Mouse (Mus musculus): ENCODE measurements around the gene Prkcg. TPM values are rescaled to one million over a fixed set of nuclear protein-coding genes. Genes with fewer than 3 reads are reported as not detected.
"Not testable (repeated sequence)": the region's sequence is repeated elsewhere in the genome, so short reads cannot be mapped to it uniquely, and the experiment has no call there.

Prkcg gene
- polyA plus RNA-seq (2017; shearing (Covaris generic)), result not detected

- ATAC-seq, result peak; percentile 56
Observed at GRCm38 (mm10) chr7:3288976-3289970, at the start of gene Prkcg, which contains the start of gene Myadm. Prkcg (plus strand) TSS chr7:3289179. Myadm (plus strand) TSS chr7:3289080.

- ATAC-seq, result no peak
Observed at GRCm38 (mm10) chr7:3239193-3239592, 49.8 kb upstream of the Prkcg start.

GRCm38 (mm10) chr7:3260701-3261100 lies 28.3 kb upstream of the Prkcg start:
- no peak for ATAC-seq

DNA sequence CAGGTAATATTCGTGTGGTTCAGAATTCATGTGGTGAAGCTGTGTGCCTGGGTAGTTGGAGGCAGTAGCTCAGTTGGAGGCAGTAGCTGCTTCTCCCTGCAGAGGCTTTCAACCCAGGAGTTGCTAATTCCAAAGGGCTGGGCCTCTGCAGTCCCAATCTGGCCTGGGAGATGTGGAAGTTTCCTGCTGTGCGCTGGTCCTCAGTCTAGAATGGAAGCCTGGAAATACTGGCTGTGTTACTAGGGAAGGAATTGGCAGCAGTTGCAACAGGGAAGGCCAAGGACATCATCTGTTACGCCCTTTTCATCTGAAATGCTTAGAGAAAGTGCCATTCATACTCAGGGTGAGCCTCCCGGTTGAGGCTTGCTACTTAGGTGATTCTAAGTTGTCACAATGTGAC lies 27.5 kb upstream of the Prkcg start:
- no peak for ATAC-seq

DNA sequence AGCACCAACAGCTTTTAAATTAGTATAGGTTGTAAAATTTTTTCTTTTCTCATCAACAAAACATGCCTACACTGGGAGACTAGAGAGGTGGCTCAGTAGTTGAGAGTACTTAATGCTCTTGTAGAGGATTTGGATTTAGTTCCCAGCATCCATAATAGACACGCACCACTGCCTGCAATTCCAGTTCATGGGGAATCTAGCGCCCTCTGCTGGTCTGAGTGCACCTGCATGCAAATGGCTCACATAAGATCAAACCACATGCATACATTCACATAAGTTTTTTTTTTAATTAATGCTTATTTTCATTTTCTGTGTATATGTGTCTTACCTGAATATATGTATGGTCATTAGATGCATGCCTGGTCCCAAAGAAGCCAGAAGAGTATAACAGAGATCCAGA lies 26.2 kb upstream of the Prkcg start:
- ATAC-seq, result no peak

- ATAC-seq, result no peak
Observed at GRCm38 (mm10) chr7:3264390-3265022, 24.5 kb upstream of the Prkcg start.

DNA sequence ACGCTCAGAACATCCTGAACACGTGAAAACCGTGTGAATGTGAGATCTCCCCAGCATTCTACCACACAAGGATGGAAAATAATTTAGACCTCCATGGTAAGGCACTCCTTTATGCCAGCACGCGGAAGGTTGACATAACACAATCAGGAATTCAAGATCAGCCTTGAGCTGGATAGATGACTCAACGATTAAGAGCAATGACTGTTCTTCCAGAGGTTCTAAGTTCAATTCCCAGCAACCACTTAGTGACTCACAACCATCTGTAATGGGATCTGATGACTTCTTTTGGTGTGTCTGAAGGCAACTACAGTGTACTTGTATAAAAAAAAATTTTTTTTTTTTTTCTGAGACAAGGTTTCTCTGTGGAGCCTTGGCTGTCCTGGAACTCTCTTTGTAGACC lies 23.7 kb upstream of the Prkcg start:
- ATAC-seq, result no peak

DNA sequence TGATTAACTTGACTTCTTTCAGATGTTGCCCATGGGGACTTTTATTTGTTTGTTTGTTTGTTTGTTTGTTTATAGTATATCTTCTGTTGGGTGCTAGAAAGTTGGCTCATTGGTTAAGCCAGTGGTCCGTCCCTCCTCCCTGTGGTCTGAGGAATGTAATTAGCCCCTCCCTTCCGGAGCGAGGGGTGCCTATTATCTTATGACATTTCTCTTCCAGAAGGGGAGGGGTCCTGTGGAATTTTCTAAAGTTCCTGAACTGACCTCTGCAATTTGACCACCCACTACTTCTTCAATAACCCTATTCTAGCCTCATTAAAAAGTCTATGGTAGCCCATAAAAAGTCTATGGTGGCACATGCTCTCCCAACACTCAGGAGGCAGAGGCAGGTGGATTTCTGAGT lies 21.7 kb upstream of the Prkcg start:
- no peak for ATAC-seq

DNA sequence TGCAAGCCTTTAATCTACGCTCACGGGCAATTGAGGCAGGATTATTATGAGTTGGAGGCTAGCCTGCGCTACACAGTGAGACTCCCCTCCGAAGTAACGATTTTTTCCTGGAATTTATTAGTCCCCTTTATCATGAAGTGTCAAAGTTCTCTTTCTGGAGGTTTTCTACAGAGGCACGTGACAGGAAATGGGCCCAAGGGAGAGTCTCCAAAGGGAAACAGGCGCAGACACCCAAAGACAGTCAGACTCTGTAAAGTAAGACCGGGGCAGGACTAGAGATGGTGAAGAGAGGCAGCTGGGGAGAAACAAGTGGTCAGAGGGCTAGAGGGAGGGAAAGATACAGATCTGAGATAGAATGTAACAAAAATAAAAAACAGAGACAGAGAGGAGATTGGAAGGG lies 21.1 kb upstream of the Prkcg start:
- ATAC-seq, result no peak

DNA sequence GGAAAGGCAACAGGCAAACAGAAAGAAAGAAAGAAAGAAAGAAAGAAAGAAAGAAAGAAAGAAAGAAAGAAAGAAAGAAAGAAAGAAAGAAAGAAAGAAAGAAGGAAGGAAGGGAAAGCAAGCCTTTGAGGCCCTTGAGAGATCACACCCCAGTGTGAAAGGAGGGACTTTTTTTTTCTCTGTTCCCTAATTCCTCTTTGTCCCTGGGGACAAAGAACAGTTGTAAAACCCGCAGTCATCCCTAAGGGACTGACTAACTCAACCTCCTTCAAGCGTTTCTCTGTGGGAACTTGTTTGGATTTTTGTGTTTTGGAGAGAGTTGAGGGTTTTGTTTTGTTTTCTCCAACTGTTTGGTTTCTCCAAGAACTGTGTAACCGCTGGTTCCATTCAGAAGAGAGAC lies 20.7 kb upstream of the Prkcg start:
- ATAC-seq, result no peak

DNA sequence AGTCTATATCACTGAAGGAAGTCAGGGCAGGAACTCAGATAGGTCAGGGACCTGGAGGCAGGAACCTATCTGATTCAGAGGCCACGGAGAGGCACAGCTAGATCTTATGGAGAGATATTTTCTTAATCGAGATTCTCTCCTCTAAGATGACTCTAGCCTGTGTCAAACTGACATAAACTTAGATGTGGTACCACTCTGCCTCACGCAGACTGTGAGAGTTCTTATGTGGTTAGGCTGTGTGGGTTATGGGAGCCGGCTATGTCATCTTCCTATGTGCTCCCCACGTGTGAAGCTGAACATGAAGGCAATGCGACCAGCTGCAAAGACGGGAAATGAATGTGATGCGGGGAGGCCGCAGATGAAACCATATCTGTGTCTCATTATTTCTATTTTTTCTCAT lies 16.8 kb upstream of the Prkcg start:
- ATAC-seq, result no peak

DNA sequence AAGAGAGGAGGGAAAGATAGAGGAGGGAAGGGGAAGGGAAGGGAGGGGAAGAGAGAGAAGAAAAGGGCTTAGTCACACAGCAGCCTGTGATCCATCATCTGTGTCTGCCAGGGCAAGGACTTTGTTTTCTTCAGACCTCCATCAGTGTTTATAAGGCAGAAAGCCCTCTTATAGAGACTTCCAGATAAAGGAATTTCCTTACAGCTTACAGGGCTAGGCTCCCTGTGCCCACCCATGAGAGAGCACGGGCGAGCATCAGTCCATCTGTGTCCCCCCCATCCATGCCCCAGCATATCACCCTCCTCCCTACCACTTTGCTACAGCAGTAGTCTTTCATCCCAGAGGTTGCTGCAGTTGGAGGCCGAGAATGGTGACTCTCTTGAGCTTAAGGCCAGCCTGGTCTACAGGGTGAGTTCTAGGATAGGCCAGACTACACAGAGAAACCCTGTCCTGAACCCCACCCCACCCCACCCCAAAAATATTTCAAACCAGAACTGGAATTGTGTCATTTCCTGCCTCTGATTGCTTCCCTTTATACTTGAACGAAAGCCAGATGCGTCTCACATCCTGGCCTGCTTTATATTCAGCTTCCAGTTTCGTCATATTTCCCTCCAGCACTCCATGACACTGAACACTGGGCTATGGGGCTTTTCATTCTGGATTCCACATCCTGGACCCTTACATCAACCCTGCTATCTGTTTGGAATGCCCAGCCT lies 13.4 kb upstream of the Prkcg start:
- no peak for ATAC-seq

DNA sequence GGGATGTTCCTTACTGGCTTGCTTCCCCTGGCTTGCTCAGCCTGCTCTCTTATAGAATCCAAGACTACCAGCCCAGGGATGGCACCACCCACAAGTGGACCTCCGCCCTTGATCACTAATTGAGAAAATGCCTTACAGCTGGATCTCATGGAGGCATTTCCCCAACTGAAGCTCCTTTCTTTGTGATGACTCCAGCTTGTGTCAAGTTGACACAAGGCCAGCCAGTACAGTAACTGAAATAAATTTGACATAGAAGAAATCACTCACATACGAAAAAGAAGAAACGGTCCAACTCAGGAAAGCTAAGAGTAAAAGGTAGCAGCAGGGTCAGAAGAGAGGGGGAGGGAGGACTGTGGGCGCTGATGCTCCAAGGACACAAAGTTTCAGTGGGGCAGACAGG lies 12.2 kb upstream of the Prkcg start:
- ATAC-seq, result not testable (repeated sequence)

DNA sequence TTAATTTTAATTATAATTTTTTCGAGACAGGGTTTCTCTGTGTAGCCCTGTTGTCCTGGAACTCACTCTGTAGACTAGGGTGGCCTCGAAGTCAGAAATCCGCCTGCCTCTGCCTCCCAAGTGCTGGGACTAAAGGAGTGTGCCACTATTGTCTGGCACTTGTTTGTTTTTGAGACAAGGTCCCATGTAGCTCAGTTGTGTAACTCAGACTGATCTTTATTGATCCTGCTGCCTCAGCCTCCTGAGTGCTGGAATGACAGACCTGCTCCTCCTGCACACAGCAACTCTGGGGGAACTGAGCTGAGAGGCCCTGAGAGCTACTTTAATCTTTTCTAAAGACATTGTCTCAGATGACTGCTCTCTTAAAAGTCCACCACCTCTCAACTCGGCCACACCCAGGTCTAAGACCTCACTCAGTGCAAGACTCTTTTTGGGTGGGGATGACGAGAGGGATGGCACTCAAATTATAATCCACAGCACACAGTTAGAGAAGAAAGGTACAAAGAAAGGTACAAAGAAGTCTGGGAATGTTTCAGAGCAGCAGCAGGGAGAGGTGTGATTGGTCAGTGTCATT lies 8.8 kb upstream of the Prkcg start:
- ATAC-seq, result no peak

- ATAC-seq, result no peak
Observed at GRCm38 (mm10) chr7:3280654-3281153, 8.3 kb upstream of the Prkcg start.

GRCm38 (mm10) chr7:3281741-3282140 lies 7.2 kb upstream of the Prkcg start:
- ATAC-seq, result no peak

DNA sequence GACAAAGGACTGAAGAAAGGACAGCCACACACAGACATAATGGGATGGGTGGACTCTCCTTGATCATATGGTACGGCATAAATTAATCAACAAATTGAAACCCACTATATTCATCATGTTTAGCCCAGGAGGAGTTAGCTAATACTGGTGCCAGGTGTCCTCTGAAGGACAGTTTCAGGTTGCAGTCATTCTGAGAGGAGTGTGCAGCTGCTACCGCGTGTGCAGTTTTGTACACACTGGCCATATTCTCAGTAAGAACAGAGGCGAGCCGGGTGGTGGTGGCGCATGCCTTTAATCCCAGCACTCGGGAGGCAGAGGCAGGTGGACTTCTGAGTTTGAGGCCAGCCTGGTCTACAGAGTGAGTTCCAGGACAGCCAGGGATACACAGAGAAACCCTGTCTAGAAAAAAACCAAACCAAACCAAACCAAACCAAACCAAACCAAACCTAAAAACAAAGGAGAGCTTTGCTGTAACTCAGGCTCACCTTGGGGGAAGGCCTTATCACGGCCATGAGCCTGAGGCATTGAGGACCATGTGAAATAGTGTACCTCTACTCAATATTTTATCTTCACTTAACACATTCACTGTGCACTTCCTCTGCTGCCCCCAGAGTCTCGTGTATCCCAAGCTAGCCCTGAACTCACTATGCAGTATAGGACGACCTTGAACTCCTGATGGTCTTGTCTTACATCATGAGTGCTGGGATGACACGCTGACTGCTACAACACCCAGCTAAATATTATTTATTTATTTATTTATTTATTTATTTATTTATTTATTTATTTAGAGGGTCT lies 5.7 kb upstream of the Prkcg start:
- ATAC-seq, result no peak

DNA sequence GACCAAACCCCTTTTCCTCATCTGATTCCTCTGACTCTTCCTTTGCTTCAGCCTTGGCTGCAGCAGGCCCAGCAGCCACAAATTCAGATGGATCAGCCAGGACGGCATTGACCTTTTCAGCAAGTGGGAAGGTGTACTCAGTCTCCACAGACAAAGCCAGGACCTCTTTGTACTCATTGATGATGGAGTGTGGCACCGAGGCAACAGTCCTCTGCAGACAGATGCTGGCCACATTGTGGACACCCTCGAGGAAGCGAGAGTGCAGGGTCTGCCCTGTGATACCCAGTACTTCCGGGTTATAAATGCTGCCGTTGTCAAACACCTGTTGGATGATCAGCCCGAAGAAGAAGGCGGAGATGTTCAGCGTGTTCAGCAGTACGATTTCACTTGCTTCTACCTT lies 4.4 kb upstream of the Prkcg start:
- ATAC-seq, result no peak

DNA sequence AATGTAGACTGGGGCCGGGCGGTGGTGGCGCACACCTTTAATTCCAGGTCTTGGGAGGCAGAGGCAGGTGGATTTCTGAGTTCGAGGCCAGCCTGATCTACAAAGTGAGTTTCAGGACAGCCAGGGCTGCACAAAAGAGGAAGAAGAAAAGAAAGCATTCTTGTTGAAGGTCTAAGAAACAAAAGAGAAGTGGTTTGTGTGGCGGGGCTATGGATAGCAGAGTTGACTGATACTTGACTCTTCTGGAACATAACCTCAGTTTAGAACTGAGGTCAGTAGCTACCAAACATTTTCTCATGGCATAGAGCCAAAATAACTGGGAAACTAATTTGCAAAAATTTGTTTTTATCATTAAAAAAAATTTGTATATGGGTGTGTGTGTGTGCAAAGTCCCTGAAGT lies 2.9 kb upstream of the Prkcg start:
- ATAC-seq, result no peak

- ATAC-seq, result no peak
Observed at GRCm38 (mm10) chr7:3287186-3287585, 1.8 kb upstream of the Prkcg start.

DNA sequence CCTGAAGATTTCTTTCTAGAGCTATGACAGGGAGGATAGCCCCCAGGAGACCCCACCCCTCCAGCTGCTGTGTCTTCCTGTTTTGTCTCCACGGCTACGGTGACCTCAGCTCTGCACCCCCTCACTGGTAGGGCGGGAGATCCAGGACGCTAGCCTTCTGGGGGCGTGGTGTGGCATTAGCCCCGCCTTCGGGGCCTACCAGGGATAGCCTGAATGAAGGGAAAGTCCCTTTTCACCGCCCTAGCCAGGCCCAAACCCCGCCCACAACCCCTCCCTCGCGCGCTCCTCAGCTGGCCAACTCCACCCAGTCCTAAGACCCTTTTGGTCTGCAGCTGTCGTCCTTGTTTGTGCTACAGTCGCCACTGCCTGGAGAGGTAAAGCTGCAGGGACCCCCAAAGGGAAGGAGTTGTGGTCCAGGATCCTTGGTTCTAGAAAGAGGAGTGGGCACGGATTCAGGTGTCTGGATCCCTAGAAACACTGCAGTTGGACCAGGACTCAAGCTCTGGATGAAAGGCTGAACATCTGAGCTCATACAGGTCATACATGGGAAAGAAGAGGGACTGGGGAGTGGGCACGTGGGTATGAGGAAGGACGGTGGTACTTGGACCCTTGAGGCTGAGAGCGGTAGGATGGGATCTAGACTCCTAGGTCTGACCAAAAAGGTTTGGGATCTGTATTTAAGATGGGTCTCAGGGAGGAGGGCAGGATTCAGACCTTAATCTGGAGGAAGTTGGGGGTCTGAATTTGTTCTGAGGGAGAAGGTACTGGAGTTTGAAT lies 1.5 kb downstream of the Prkcg start:
- peak; percentile 86 for ATAC-seq
